In the genomic region with DNA sequence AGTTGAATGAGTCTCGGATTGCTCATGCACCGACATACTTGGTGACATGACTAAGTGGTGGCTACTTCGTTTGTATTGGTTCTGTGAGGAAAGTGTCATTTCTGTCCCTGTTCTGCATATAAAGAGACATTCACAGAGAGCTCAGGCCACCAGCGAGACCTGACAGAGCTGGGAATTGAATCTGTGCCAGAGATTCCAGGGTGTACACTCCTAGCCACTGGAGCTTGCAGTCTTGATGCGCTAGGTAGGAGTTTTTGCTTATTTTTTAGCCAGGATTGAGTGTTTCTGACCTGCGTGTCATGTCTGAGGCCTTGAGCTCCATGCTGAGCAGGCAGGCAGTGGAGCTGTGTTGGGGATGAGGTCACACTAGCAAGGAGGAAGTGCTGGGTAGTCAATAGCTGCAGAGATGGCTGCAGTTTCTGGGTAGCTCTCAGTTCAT, we compare ENCODE assay signal across 9 mouse cellular contexts. TPM values are rescaled to one million over a fixed set of nuclear protein-coding genes. Genes with fewer than 3 reads are reported as not detected.
DNase-seq lines count a peak whose midpoint lies in the region; ATAC-seq and TF ChIP-seq lines count a peak whose summit lies in the region.
"Had no signal": no experiment of that assay in that cellular context is flagged by ENCODE, and none has a peak within 500 bp of the region (broad histone marks: within the 10 kb centered on the region; RNA-seq: fewer than 3 reads in every experiment).

No protein-coding gene starts in this region.

- peaks cover 7% of the 10 kb centered on the region for H3K4me1 ChIP-seq in forebrain, postnatal 0 days (ENCODE audit: insufficient read depth)
- H3K4me1 ChIP-seq in forebrain, embryonic 11.5 days (replicated peaks; ENCODE audit: control insufficient read depth, insufficient read depth, low read length) = no peaks in the 10 kb centered on the region
- peaks cover 18% of the 10 kb centered on the region for H3K4me1 ChIP-seq in embryonic facial prominence, embryonic 14.5 days (ENCODE audit: control insufficient read depth, insufficient read depth, low read length)
- H3K4me1 ChIP-seq in kidney, embryonic 15.5 days = peaks cover 57% of the 10 kb centered on the region
- no peaks in the 10 kb centered on the region; the same call in 1 of the 2 replicates for H3K4me1 ChIP-seq in stomach, postnatal 0 days (replicated peaks; ENCODE audit: control insufficient read depth, insufficient read depth)

- H3K79me2 ChIP-seq in C2C12 (ENCODE audit: control insufficient read depth, insufficient read depth) = peaks cover 100% of the 10 kb centered on the region

- TF ChIP-seq CTCF in forebrain, postnatal 0 days (IDR thresholded peaks at IDR 0.05; ENCODE audit: low read depth) = no peak
- no peak for TF ChIP-seq CTCF in C2C12 (IDR thresholded peaks at IDR 0.05; ENCODE audit: control insufficient read depth, insufficient read depth, insufficient read length)
- no peak for TF ChIP-seq CTCF in stomach, postnatal 0 days (IDR thresholded peaks at IDR 0.05; ENCODE audit: low read depth)

- 0 out of 2 replicates have a peak, but pooled peaks have one; percentile 24 for ATAC-seq in forebrain, postnatal 0 days
- no peak for ATAC-seq in forebrain, embryonic 11.5 days (replicated peaks; ENCODE audit: low FRiP score)
- 0 out of 2 replicates have a peak, but pooled peaks have one; percentile 12 for ATAC-seq in embryonic facial prominence, embryonic 14.5 days (ENCODE audit: low read depth)
- peak; percentile 61 for ATAC-seq in kidney, embryonic 15.5 days (replicated peaks; ENCODE audit: low FRiP score)
- ATAC-seq in stomach, postnatal 0 days (ENCODE audit: low FRiP score, low TSS enrichment) = peak; percentile 74

- H3K9me3 ChIP-seq in forebrain, postnatal 0 days (ENCODE audit: low read length) = no peaks in the 10 kb centered on the region
- no peaks in the 10 kb centered on the region for H3K9me3 ChIP-seq in forebrain, embryonic 11.5 days (ENCODE audit: control insufficient read depth, low read length)
- no peaks in the 10 kb centered on the region for H3K9me3 ChIP-seq in embryonic facial prominence, embryonic 14.5 days (ENCODE audit: control insufficient read depth, low read length)
- H3K9me3 ChIP-seq in kidney, embryonic 15.5 days (replicated peaks) = no peaks in the 10 kb centered on the region
- no peaks in the 10 kb centered on the region for H3K9me3 ChIP-seq in stomach, postnatal 0 days (ENCODE audit: control insufficient read depth, low read length)

- H3K36me3 ChIP-seq in forebrain, postnatal 0 days (ENCODE audit: insufficient read depth) = no peaks in the 10 kb centered on the region
- no peaks in the 10 kb centered on the region for H3K36me3 ChIP-seq in forebrain, embryonic 11.5 days (ENCODE audit: control insufficient read depth, insufficient read depth, low read length)
- no peaks in the 10 kb centered on the region for H3K36me3 ChIP-seq in C2C12 (ENCODE audit: control insufficient read depth, insufficient read depth)
- H3K36me3 ChIP-seq in embryonic facial prominence, embryonic 14.5 days (ENCODE audit: control insufficient read depth, insufficient read depth, low read length) = no peaks in the 10 kb centered on the region
- no peaks in the 10 kb centered on the region for H3K36me3 ChIP-seq in kidney, embryonic 15.5 days
- no peaks in the 10 kb centered on the region for H3K36me3 ChIP-seq in stomach, postnatal 0 days (ENCODE audit: control insufficient read depth, insufficient read depth, low read length)
- H3K36me3 ChIP-seq: G1E had no signal

- H3K27ac ChIP-seq in forebrain, postnatal 0 days (ENCODE audit: low read depth, low read length) = no peak overlapping the region
- H3K27ac ChIP-seq in forebrain, embryonic 11.5 days (ENCODE audit: low read depth, low read length) = no peak overlapping the region
- H3K27ac ChIP-seq in embryonic facial prominence, embryonic 14.5 days (replicated peaks; ENCODE audit: low read depth, low read length) = no peak overlapping the region
- H3K27ac ChIP-seq in kidney, embryonic 15.5 days = peak overlapping the region; percentile 76
- peak overlapping the region; percentile 61 for H3K27ac ChIP-seq in stomach, postnatal 0 days (replicated peaks)

- H3K4me3 ChIP-seq in forebrain, postnatal 0 days (ENCODE audit: low read depth, low read length) = no peak overlapping the region
- no peak overlapping the region for H3K4me3 ChIP-seq in forebrain, embryonic 11.5 days (ENCODE audit: low read depth, low read length)
- H3K4me3 ChIP-seq in C2C12 (ENCODE audit: insufficient read depth, poor library complexity, severe bottlenecking) = no peak overlapping the region
- no peak overlapping the region for H3K4me3 ChIP-seq in embryonic facial prominence, embryonic 14.5 days (ENCODE audit: low read depth, low read length)
- H3K4me3 ChIP-seq in kidney, embryonic 15.5 days (replicated peaks) = no peak overlapping the region
- H3K4me3 ChIP-seq in stomach, postnatal 0 days (ENCODE audit: low read depth, low read length) = no peak overlapping the region

- H3K27me3 ChIP-seq in forebrain, postnatal 0 days (ENCODE audit: insufficient read depth, low read length) = no peaks in the 10 kb centered on the region
- no peaks in the 10 kb centered on the region for H3K27me3 ChIP-seq in forebrain, embryonic 11.5 days (ENCODE audit: control insufficient read depth, insufficient read depth, low read length)
- no peaks in the 10 kb centered on the region for H3K27me3 ChIP-seq in C2C12 (ENCODE audit: control insufficient read depth, insufficient read depth, insufficient read length)
- no peaks in the 10 kb centered on the region for H3K27me3 ChIP-seq in embryonic facial prominence, embryonic 14.5 days (replicated peaks; ENCODE audit: control insufficient read depth, insufficient read depth, low read length)
- no peaks in the 10 kb centered on the region for H3K27me3 ChIP-seq in kidney, embryonic 15.5 days
- H3K27me3 ChIP-seq in stomach, postnatal 0 days (ENCODE audit: control insufficient read depth, insufficient read depth, low read length) = no peaks in the 10 kb centered on the region

- no peak overlapping the region for H3K4me2 ChIP-seq in forebrain, postnatal 0 days (ENCODE audit: low read depth)
- no peak overlapping the region for H3K4me2 ChIP-seq in forebrain, embryonic 11.5 days (ENCODE audit: low read depth, low read length, severe bottlenecking)
- no peak overlapping the region for H3K4me2 ChIP-seq in embryonic facial prominence, embryonic 14.5 days (ENCODE audit: low read depth, low read length)
- H3K4me2 ChIP-seq in kidney, embryonic 15.5 days = peak overlapping the region; percentile 12; the same call in 1 of the 2 replicates
- no peak overlapping the region for H3K4me2 ChIP-seq in stomach, postnatal 0 days (replicated peaks; ENCODE audit: low read depth)

- TF ChIP-seq EP300 in stomach, postnatal 0 days (optimal IDR thresholded peaks at IDR 0.05) = no peak

- peaks cover 60% of the 10 kb centered on the region for H3K79me3 ChIP-seq in C2C12 (ENCODE audit: low read depth)

- H3K9ac ChIP-seq in forebrain, postnatal 0 days = no peak overlapping the region
- no peak overlapping the region for H3K9ac ChIP-seq in forebrain, embryonic 11.5 days (ENCODE audit: low read length)
- H3K9ac ChIP-seq in embryonic facial prominence, embryonic 14.5 days (ENCODE audit: low read depth, low read length) = no peak overlapping the region
- H3K9ac ChIP-seq in kidney, embryonic 15.5 days = no peak overlapping the region
- no peak overlapping the region for H3K9ac ChIP-seq in stomach, postnatal 0 days (ENCODE audit: low read length)

- DNase-seq in forebrain, postnatal 0 days = no peak
- DNase-seq in forebrain, embryonic 11.5 days (ENCODE audit: low spot score) = no peak
- peak; percentile 49 for DNase-seq in embryonic facial prominence, embryonic 14.5 days (ENCODE audit: low spot score)
- DNase-seq in stomach, postnatal 0 days (ENCODE audit: low spot score) = no peak
- DNase-seq in urinary bladder, postnatal 25 days (ENCODE audit: low spot score) = no peak
- DNase-seq in gastrocnemius, postnatal 10 days = no peak

- H3ac ChIP-seq in C2C12 (ENCODE audit: control insufficient read depth, insufficient read length, low read depth) = peak overlapping the region; percentile 14

- WGBS in forebrain, postnatal 0 days = 45% methylated on average over 6 of the region's 6 CpGs
- 78% methylated on average over 6 of the region's 6 CpGs for WGBS in forebrain, embryonic 11.5 days
- 60% methylated on average over 6 of the region's 6 CpGs for WGBS in embryonic facial prominence, embryonic 14.5 days
- 35% methylated on average over 6 of the region's 6 CpGs for WGBS in kidney, embryonic 15.5 days
- 45% methylated on average over 6 of the region's 6 CpGs for WGBS in stomach, postnatal 0 days

TF ChIP-seq in C2C12, 6 proteins besides CTCF, POLR2A, EP300 and RAD21:
- TF ChIP-seq USF1 (IDR thresholded peaks at IDR 0.05; ENCODE audit: low read depth) (no peak), CEBPB (IDR thresholded peaks at IDR 0.05; ENCODE audit: low read depth) (no peak)
TF ChIP-seq in C2C12: peak in this region for 0.

RNA-seq across cellular contexts. Expression of a gene that starts 41.8 kb away (rescaled TPM):
- total RNA-seq in forebrain, postnatal 0 days (2014; rRNA removed) = 6.0 and 9.4 TPM in 2 replicates
- 2.6 and 6.2 TPM in 2 replicates for polyA plus RNA-seq in forebrain, postnatal 0 days (2015; fragmentation: Nextera tagmentation; extraction: Ambion mirVana)
- 20.4 and 22.1 TPM in 2 replicates for polyA plus RNA-seq in forebrain, embryonic 11.5 days (2014; fragmentation: Nextera tagmentation; extraction: Ambion mirVana)
- polyA plus RNA-seq in C2C12 (2012; fragmentation: generic; extraction: Trizol) = 9.6 TPM
- polyA plus RNA-seq in embryonic facial prominence, embryonic 14.5 days (2014; fragmentation: Nextera tagmentation; extraction: Ambion mirVana) = 42.7 and 43.1 TPM in 2 replicates
- polyA plus RNA-seq in kidney, embryonic 15.5 days (2015; fragmentation: Nextera tagmentation; extraction: Ambion mirVana) = 50.8 and 58.6 TPM in 2 replicates
- 49.8 and 51.3 TPM in 2 replicates for polyA plus RNA-seq in stomach, postnatal 0 days (2015; fragmentation: Nextera tagmentation; extraction: Ambion mirVana)
- total RNA-seq in gastrocnemius, postnatal 10 days (2021) = 10 to 100 TPM; 34.6 to 45.1 TPM
- polyA plus RNA-seq: G1E had no signal

Comparison
In these comparisons a context has a peak if more than half of its experiments do, and no peak if none do; other contexts are left out.
1. H3K27ac ChIP-seq: peak in kidney, embryonic 15.5 days (single experiment) and stomach, postnatal 0 days (single experiment); none in forebrain, postnatal 0 days (single experiment), forebrain, embryonic 11.5 days (single experiment) and embryonic facial prominence, embryonic 14.5 days (single experiment).